Mouse (Mus musculus) thymus, adult 2 months (tissue): ENCODE measurements around the gene Bud13.

Source experiments
- CTCF ChIP-seq: fragments of 200-500 bp; IDR thresholded peaks from 2 replicates; pipeline ENCODE4 v1.5.1; 2012; ENCODE audit warnings: mild to moderate bottlenecking, control low read depth, low read length, moderate library complexity, borderline replicate concordance; ENCODE audit not compliant: control insufficient read depth, poor library complexity, insufficient read depth; ENCODE audit errors: extremely low read depth
- POLR2A ChIP-seq: fragments of 200-500 bp; IDR thresholded peaks from 2 replicates; pipeline ENCODE4 v1.6.1; 2012; ENCODE audit warnings: mild to moderate bottlenecking, low read length, control low read depth, moderate library complexity; ENCODE audit not compliant: control insufficient read depth, poor library complexity, insufficient read depth; ENCODE audit errors: extremely low read depth

GRCm38 (mm10) chr9:46327706-46328571 is 45.1 kb downstream of the Bud13 start:
- TF ChIP-seq POLR2A (no peak), CTCF (no peak)
